Mouse (Mus musculus): ENCODE results near the gene Far2. TPM values are rescaled to one million over a fixed set of nuclear protein-coding genes. Genes with fewer than 3 reads are reported as not detected.
A peak's percentile ranks its signal among the peaks of the same experiment; 100 is the strongest.
"Not testable (repeated sequence)": the region's sequence is repeated elsewhere in the genome, so short reads cannot be mapped to it uniquely, and the experiment has no call there.

The Far2 gene
- total RNA-seq, 2 experiments from 2014 or later, result 19.5 to 21.7 TPM

DNA sequence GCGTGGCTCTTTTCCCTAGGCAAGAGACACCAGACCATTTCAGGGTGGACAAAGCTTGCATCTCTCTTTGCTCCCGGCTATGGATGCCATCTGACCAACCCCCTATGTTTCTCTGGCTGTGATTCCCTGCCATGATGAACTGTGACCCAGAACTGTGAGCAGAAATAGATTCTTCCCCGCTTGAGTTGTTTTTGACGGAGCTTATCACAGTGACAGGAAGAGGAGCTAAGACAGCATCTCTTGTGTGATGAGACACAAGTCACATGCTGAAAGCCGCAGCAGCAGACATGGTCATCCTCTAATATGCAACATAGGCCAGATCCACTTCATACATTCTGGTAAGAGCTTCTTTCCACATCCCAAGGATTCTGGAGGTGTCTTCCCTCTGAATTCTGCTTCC, 69.3 kb downstream of the Far2 start:
- no peak for DNase-seq (ENCODE audit: low spot score in 2 of 2)

DNA sequence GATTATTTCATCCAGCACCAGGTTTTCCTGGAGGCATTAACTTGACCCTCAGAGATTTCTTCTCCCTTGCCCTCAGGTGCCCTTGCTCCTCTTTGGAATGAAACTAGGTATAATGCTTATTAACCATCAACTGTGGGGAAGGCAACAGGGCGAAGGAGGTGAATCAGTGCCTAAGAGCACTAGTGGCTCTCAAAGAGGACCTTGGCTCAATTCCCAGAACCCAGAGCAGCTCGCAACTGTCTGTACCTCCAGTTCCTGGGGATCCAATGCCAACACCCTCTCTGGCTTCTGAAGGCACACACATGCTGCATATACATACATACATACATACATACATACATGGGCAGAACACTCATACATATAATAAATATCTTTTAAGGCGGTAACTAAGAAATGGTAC, 69.8 kb downstream of the Far2 start:
- DNase-seq (ENCODE audit: low spot score in 2 of 2), result no peak

- no peak for DNase-seq (ENCODE audit: low spot score in 2 of 2)
These were observed 70.6 kb downstream of the Far2 start for GRCm38 (mm10) chr6:148117696-148118095.

GRCm38 (mm10) chr6:148120703-148121102, 73.6 kb downstream of the Far2 start:
- no peak for DNase-seq (ENCODE audit: low spot score in 2 of 2)

GRCm38 (mm10) chr6:148126851-148127250, 79.8 kb downstream of the Far2 start:
- peak in 1 of 2 experiments; percentile 10 for DNase-seq (ENCODE audit: low spot score in 2 of 2)

GRCm38 (mm10) chr6:148132314-148132713, 85.3 kb downstream of the Far2 start:
- no peak for DNase-seq (ENCODE audit: low spot score in 2 of 2)

DNA sequence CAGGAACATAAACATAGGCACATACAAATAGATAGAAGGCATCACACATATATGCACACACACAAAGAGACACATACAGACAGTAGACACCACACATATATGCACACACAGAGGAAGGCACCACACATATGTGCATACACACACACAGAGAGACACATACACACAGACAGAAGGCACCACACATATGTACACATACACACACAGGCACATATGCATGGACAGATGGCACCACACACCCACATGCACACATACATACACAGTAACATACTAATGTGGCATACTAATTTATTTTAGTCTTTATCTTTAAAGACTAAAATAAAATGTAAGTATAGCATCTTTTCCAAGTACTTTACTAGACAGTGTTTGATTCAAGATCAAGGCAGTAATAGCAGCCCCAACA, 86.5 kb downstream of the Far2 start:
- DNase-seq (ENCODE audit: low spot score in 2 of 2), result no peak

- DNase-seq (ENCODE audit: low spot score in 2 of 2), result peak; percentile 71 to 84
These were observed 88.8 kb downstream of the Far2 start for GRCm38 (mm10) chr6:148135769-148136382.

DNA sequence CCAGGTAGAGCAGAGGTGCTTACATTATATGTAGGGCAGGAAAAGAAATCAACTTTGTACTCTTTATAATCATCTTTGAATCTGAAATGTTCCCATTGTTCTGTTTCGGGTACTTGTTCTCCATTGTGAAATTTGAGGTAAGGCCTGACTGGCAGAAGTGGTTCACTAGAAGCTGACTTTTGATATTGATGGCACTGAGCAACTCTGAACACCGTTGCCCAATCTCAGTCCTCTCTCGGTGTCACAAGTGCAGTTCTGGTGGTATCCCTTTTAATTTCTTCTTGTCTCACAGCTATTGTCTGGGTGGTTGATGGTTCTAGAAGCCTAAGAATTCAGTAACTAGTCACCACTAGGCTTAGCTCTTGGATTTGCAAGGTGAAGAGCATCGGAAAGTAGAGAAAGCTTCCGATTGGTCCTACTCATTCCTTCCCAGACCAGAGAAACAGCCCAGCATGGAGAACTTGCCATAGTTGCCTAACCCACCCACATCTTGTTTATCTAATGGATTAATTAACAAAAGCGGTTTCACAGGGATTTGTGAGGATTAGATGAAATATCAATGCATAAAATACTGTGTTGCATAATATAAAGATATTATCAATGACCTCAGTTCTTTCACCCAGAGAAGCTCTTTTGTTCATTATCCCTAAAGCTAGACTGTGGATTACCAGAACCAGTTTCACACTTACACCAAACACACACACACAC, 92.4 kb downstream of the Far2 start:
- no peak for DNase-seq (ENCODE audit: low spot score in 2 of 2)

GRCm38 (mm10) chr6:148141874-148142273, 94.8 kb downstream of the Far2 start:
- DNase-seq (ENCODE audit: low spot score in 2 of 2), result no peak

DNA sequence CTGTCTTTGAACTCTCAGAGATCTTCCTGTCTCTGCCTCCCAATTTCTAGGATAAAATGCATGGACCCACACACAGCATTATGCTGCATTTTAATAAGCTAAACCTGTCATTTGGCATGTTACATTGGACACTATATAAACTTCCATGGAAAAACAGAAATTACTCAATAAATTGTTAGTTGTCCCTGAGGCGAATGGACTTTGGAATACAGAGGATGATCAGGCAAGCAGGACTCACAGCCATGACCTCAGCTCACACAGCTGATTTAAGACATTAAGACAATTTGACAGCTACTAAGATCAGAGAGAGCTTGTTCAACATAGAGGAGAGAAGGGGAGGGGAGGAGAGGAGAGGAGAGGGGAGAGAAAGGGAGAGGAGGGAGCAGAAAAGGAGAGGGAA, 95.4 kb downstream of the Far2 start:
- no peak for DNase-seq (ENCODE audit: low spot score in 2 of 2)

GRCm38 (mm10) chr6:148152305-148152704, 105.2 kb downstream of the Far2 start:
- not testable (repeated sequence) for DNase-seq (ENCODE audit: low spot score in 2 of 2)

GRCm38 (mm10) chr6:148172904-148173303, 125.8 kb downstream of the Far2 start:
- DNase-seq (ENCODE audit: low spot score in 2 of 2), result no peak

DNA sequence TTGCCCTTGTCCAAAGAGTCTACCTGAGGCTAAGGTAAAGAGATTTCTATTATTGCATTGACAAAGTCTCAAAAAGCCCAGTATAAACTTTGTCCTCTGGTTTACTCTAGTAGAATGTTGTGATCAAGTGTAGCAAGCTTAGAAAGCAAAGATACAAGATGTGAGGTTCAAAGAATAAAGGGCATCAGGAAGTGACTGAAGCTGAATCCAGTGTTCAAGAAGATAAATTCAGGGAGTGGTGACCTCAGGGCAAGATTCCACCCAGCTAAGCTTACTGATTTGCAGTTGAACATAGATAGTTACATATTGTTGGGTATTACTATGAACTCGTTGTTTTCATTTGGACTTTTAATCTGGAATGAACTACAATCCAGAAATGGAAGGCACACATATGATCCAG, 138.6 kb downstream of the Far2 start:
- no peak for DNase-seq (ENCODE audit: low spot score in 2 of 2)

- DNase-seq (ENCODE audit: low spot score in 2 of 2), result no peak
These were observed 147.1 kb downstream of the Far2 start for GRCm38 (mm10) chr6:148193972-148194701.

- DNase-seq (ENCODE audit: low spot score in 2 of 2), result no peak
These were observed 152.1 kb downstream of the Far2 start for GRCm38 (mm10) chr6:148199177-148199576.

GRCm38 (mm10) chr6:148199729-148200128, 152.7 kb downstream of the Far2 start:
- no peak for DNase-seq (ENCODE audit: low spot score in 2 of 2)

GRCm38 (mm10) chr6:148205134-148205533, 158.1 kb downstream of the Far2 start:
- no peak for DNase-seq (ENCODE audit: low spot score in 2 of 2)

DNA sequence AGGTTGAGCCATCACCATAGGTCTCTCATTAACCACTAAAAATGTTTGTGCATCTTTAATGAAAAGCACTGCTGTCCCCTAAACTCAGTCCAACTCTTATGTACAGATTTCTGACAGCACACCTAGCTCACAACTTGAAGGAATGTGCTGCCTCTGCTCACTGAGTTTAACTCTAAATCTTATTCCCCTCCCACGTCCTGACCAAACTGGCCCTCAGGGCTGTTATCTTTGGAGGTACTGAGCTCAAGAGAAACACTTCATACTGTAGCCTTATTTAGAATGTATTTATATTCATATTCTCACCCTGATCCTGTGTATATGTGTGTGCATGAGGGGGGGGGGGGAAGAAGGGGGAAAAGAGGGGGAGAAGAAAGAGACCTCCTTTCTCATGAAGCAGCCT, 160.5 kb downstream of the Far2 start:
- DNase-seq (ENCODE audit: low spot score in 2 of 2), result no peak

DNA sequence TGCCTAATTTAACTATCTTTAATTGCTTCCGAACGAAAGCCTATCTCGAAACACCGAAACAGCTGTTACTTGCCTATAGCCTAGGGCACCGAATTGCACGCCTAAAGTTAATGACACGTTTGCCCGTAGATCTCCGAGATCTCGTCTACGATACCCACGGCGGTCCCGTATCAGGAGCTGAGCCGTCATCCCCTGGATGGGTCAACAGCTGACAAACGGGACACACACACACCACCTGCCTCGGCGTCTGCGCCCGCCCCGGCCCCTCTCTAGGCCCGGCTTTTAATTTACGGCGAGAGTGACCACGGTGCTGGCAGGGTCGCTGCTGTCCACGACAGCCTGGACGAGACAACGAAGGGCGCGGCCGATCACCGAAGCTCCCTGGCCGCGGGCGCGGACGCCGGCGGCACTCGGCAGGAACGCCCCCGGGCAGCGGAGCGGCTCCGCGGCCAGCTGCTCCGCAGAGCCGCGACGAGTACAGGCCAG, 164.4 kb downstream of the Far2 start:
- DNase-seq (ENCODE audit: low spot score in 2 of 2), result peak in 1 of 2 experiments; percentile 24

GRCm38 (mm10) chr6:148211897-148212680, 165.0 kb downstream of the Far2 start, which contains the start of gene Ergic2:
TSS of gene Ergic2 (minus strand) at chr6:148212374.
- DNase-seq (ENCODE audit: low spot score in 2 of 2), result peak; percentile 96 to 99

Measured in layer of hippocampus, postnatal 14 days (tissue).